Mouse (Mus musculus) limb, embryonic 11.5 days (tissue): ENCODE results near the gene Clcn6. TPM values are rescaled to one million over a fixed set of nuclear protein-coding genes. Genes with fewer than 3 reads are reported as not detected.

Experiments
- polyA plus RNA-seq: library from polyadenylated mRNA; unstranded; fragments of >200 nt; fragmentation: Nextera tagmentation; extraction: Ambion mirVana; gene quantifications from 2 replicates; pipeline ENCODE4 v1.2.1, GENCODE M21; 2014

The Clcn6 gene
- polyA plus RNA-seq, 1 experiment from 2014 or later, result 7.5 TPM

Other genes with a start within 250 kb of the Clcn6 start
- 9.5 and 9.6 TPM in 2 replicates for gene Zfp984, start 229.0 kb downstream of the Clcn6 start, polyA plus RNA-seq
- gene Zfp933, start 190.5 kb downstream of the Clcn6 start, polyA plus RNA-seq, result 5.2 and 5.3 TPM in 2 replicates
- gene Miip, start 170.0 kb downstream of the Clcn6 start, polyA plus RNA-seq, result 33.2 and 34.1 TPM in 2 replicates
- gene Fv1, start 169.8 kb downstream of the Clcn6 start, polyA plus RNA-seq, result 14.7 and 16.6 TPM in 2 replicates
- 20.7 and 23.7 TPM in 2 replicates for gene Mfn2, start 134.1 kb downstream of the Clcn6 start, polyA plus RNA-seq
- gene Plod1, start 102.1 kb downstream of the Clcn6 start, polyA plus RNA-seq, result 39.0 and 40.9 TPM in 2 replicates
- gene 2510039O18Rik, start 97.9 kb downstream of the Clcn6 start, polyA plus RNA-seq, result 17.4 and 19.7 TPM in 2 replicates
- gene Nppb, start 53.0 kb downstream of the Clcn6 start, polyA plus RNA-seq, result not detected in 2 replicates
- 0.31 and 2.0 TPM in 2 replicates for gene Nppa, start 38.1 kb downstream of the Clcn6 start, polyA plus RNA-seq
- gene Mthfr, start 256 bp upstream of the Clcn6 start, polyA plus RNA-seq, result 18.7 and 19.7 TPM in 2 replicates
- gene Agtrap, start 49.2 kb upstream of the Clcn6 start, polyA plus RNA-seq, result 9.2 and 10.5 TPM in 2 replicates
- 91.8 and 104 TPM in 2 replicates for gene Mad2l2, start 91.6 kb upstream of the Clcn6 start, polyA plus RNA-seq
- 2.0 and 2.5 TPM in 2 replicates for gene Draxin, start 91.9 kb upstream of the Clcn6 start, polyA plus RNA-seq
- 11.0 and 11.5 TPM in 2 replicates for gene Fbxo6, start 113.3 kb upstream of the Clcn6 start, polyA plus RNA-seq
- gene Fbxo44, start 121.7 kb upstream of the Clcn6 start, polyA plus RNA-seq, result 10.4 and 12.2 TPM in 2 replicates
- gene Fbxo2, start 121.8 kb upstream of the Clcn6 start, polyA plus RNA-seq, result 0.58 and 1.0 TPM in 2 replicates
- 0.40 TPM in 2 replicates for gene Disp3, start 249.1 kb upstream of the Clcn6 start, polyA plus RNA-seq